28 mouse cellular contexts compared by ENCODE assay signal in the genomic region with DNA sequence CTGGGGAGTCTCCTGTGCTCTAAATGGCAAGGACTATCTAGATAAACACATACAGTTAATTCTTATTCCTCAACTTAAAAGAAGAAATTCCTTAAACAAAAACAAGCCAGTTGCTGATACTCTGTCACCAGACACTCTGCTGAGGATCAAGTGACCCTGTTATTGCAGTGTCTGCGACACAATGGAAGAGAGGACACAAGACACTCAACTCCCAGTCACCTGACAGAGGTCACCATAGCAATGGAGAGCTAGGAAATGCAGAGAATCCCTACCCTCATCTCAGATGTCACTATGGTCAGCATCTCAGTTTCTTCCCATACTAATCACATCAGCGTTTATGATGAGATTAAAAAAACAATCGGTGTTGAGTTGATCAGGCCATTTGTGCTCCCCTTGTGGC. TPM values are rescaled to one million over a fixed set of nuclear protein-coding genes. Genes with fewer than 3 reads are reported as not detected.
DNase-seq lines count a peak whose midpoint lies in the region; ATAC-seq and TF ChIP-seq lines count a peak whose summit lies in the region.
"Had no signal": no experiment of that assay in that cellular context is flagged by ENCODE, and none has a peak within 500 bp of the region (broad histone marks: within the 10 kb centered on the region; RNA-seq: fewer than 3 reads in every experiment).

No protein-coding gene starts in this region.

- no peak overlapping the region for H3K4me3 ChIP-seq in intestine, embryonic 14.5 days (ENCODE audit: low read depth, low read length)
- H3K4me3 ChIP-seq in intestine, embryonic 15.5 days (replicated peaks): no peak overlapping the region
- no peak overlapping the region for H3K4me3 ChIP-seq in kidney, embryonic 16.5 days (ENCODE audit: low read length)
- no peak overlapping the region for H3K4me3 ChIP-seq in ES-Bruce4 (ENCODE audit: low read depth, low read length)
- H3K4me3 ChIP-seq: embryonic facial prominence, embryonic 12.5 days; erythroblast, embryonic 14.5 days; forebrain, embryonic 12.5 days; forebrain, embryonic 15.5 days; heart, embryonic 12.5 days; heart, embryonic 15.5 days had no signal

- WGBS in intestine, embryonic 14.5 days: 72% methylated on average over 3 of the region's 3 CpGs
- WGBS in intestine, embryonic 15.5 days: 70% methylated on average over 3 of the region's 3 CpGs
- WGBS in kidney, embryonic 16.5 days: 20% methylated on average over 3 of the region's 3 CpGs

- peak; percentile 31 for DNase-seq in intestine, embryonic 14.5 days (ENCODE audit: low spot score)
- DNase-seq in kidney, adult 11 months: no peak
- no peak for DNase-seq in heart, postnatal 14 days
- DNase-seq: adrenal gland, adult 8-10 months; adrenal gland, postnatal 25 days; B cell, adult 2 months; cerebellum, adult 11-12 months; cerebellum, adult 8-10 months; cerebellum, postnatal 10 days; cerebellum, postnatal 36 days; embryo, embryonic 11 days; gastrocnemius, postnatal 25 days; heart, adult 18-20 months; heart, postnatal 10 days; heart, postnatal 4 days had no signal

- H3K4me1 ChIP-seq in intestine, embryonic 14.5 days (replicated peaks; ENCODE audit: control insufficient read depth, insufficient read depth, low read length): peaks cover 8% of the 10 kb centered on the region; the same call in 1 of the 2 replicates
- H3K4me1 ChIP-seq in intestine, embryonic 15.5 days (replicated peaks): peaks cover 4% of the 10 kb centered on the region; the same call in 1 of the 2 replicates
- peaks cover 12% of the 10 kb centered on the region for H3K4me1 ChIP-seq in kidney, embryonic 16.5 days (ENCODE audit: insufficient read depth, low read length)
- no peaks in the 10 kb centered on the region for H3K4me1 ChIP-seq in ES-Bruce4 (ENCODE audit: control insufficient read depth, insufficient read depth, low read length)
- H3K4me1 ChIP-seq: forebrain, embryonic 15.5 days had no signal

- intact Hi-C loops in heart, postnatal 14 days (cut with DNase I): no loop called here

- no peak for TF ChIP-seq CTCF in ES-Bruce4 (IDR thresholded peaks at IDR 0.05; ENCODE audit: low read depth, low read length)

- no peak for TF ChIP-seq POLR2A in ES-Bruce4 (IDR thresholded peaks at IDR 0.05; ENCODE audit: insufficient read depth, low read length)

- TF ChIP-seq EP300 in ES-Bruce4 (IDR thresholded peaks at IDR 0.05; ENCODE audit: insufficient read depth, low read depth, low read length): peak; percentile 50; the same call in 1 of the 2 replicates

- H3K9ac ChIP-seq in intestine, embryonic 14.5 days (ENCODE audit: low read length): no peak overlapping the region
- H3K9ac ChIP-seq in intestine, embryonic 15.5 days: no peak overlapping the region
- no peak overlapping the region for H3K9ac ChIP-seq in kidney, embryonic 16.5 days (replicated peaks; ENCODE audit: low read length)
- H3K9ac ChIP-seq in ES-Bruce4 (ENCODE audit: low read depth, poor library complexity, severe bottlenecking): no peak overlapping the region
- H3K9ac ChIP-seq: embryonic facial prominence, embryonic 12.5 days; forebrain, embryonic 12.5 days; forebrain, embryonic 15.5 days; heart, embryonic 12.5 days; heart, embryonic 15.5 days; hindbrain, embryonic 14.5 days had no signal

- no peaks in the 10 kb centered on the region for H3K9me3 ChIP-seq in intestine, embryonic 14.5 days (ENCODE audit: control insufficient read depth, low read length)
- H3K9me3 ChIP-seq in intestine, embryonic 15.5 days: no peaks in the 10 kb centered on the region
- no peaks in the 10 kb centered on the region for H3K9me3 ChIP-seq in kidney, embryonic 16.5 days (ENCODE audit: low read length)
- H3K9me3 ChIP-seq in ES-Bruce4 (replicated peaks; ENCODE audit: control insufficient read depth, insufficient read depth, low read length, poor library complexity, severe bottlenecking): no peaks in the 10 kb centered on the region
- H3K9me3 ChIP-seq: embryonic facial prominence, embryonic 12.5 days; forebrain, embryonic 12.5 days; forebrain, embryonic 15.5 days; heart, embryonic 12.5 days; heart, embryonic 15.5 days had no signal

- ATAC-seq in intestine, embryonic 14.5 days (replicated peaks; ENCODE audit: low FRiP score, low TSS enrichment, low read depth): no peak
- no peak for ATAC-seq in intestine, embryonic 15.5 days
- peak; percentile 40; the same call in 1 of the 2 replicates for ATAC-seq in kidney, embryonic 16.5 days (ENCODE audit: low FRiP score, low TSS enrichment)
- ATAC-seq: forebrain, embryonic 15.5 days; hindbrain, postnatal 0 days; inflammation-experienced regulatory T-cells, adult 6 months had no signal

- no peaks in the 10 kb centered on the region for H3K27me3 ChIP-seq in intestine, embryonic 14.5 days (replicated peaks; ENCODE audit: control insufficient read depth, insufficient read depth, low read length)
- no peaks in the 10 kb centered on the region for H3K27me3 ChIP-seq in intestine, embryonic 15.5 days (replicated peaks)
- no peaks in the 10 kb centered on the region for H3K27me3 ChIP-seq in kidney, embryonic 16.5 days (ENCODE audit: insufficient read depth, low read length)
- H3K27me3 ChIP-seq in ES-Bruce4 (ENCODE audit: control insufficient read depth, insufficient read depth, low read length, poor library complexity, severe bottlenecking): no peaks in the 10 kb centered on the region
- H3K27me3 ChIP-seq: CH12.LX; embryonic facial prominence, embryonic 12.5 days; forebrain, embryonic 12.5 days; forebrain, embryonic 15.5 days; heart, embryonic 12.5 days; heart, embryonic 15.5 days had no signal

- H3K36me3 ChIP-seq in intestine, embryonic 14.5 days (ENCODE audit: control insufficient read depth, insufficient read depth, low read length): no peaks in the 10 kb centered on the region
- H3K36me3 ChIP-seq in intestine, embryonic 15.5 days: no peaks in the 10 kb centered on the region
- H3K36me3 ChIP-seq in kidney, embryonic 16.5 days (ENCODE audit: insufficient read depth, low read length): no peaks in the 10 kb centered on the region
- H3K36me3 ChIP-seq in ES-Bruce4 (ENCODE audit: control insufficient read depth, insufficient read depth, low read length, poor library complexity, severe bottlenecking): no peaks in the 10 kb centered on the region
- H3K36me3 ChIP-seq: embryonic facial prominence, embryonic 12.5 days; forebrain, embryonic 12.5 days; forebrain, embryonic 15.5 days; heart, embryonic 12.5 days; heart, embryonic 15.5 days had no signal

- no peak overlapping the region for H3K27ac ChIP-seq in intestine, embryonic 14.5 days (ENCODE audit: low read depth)
- H3K27ac ChIP-seq in intestine, embryonic 15.5 days: no peak overlapping the region
- no peak overlapping the region for H3K27ac ChIP-seq in kidney, embryonic 16.5 days (ENCODE audit: low read length)
- no peak overlapping the region for H3K27ac ChIP-seq in ES-Bruce4 (ENCODE audit: insufficient read depth, low read length)
- H3K27ac ChIP-seq: embryonic facial prominence, embryonic 12.5 days; forebrain, embryonic 12.5 days; forebrain, embryonic 15.5 days; heart, embryonic 15.5 days; hindbrain, embryonic 14.5 days; hindbrain, postnatal 0 days had no signal

- H3K4me2 ChIP-seq in intestine, embryonic 14.5 days (ENCODE audit: low read length): no peak overlapping the region
- H3K4me2 ChIP-seq in intestine, embryonic 15.5 days (replicated peaks): no peak overlapping the region
- no peak overlapping the region for H3K4me2 ChIP-seq in kidney, embryonic 16.5 days (replicated peaks; ENCODE audit: low read depth, low read length)
- H3K4me2 ChIP-seq: embryonic facial prominence, embryonic 12.5 days; forebrain, embryonic 12.5 days; forebrain, embryonic 15.5 days; heart, embryonic 12.5 days; heart, embryonic 15.5 days; hindbrain, embryonic 14.5 days had no signal

RNA-seq across cellular contexts. Expression of gene Ostf1, which starts 58.2 kb away (rescaled TPM):
- polyA plus RNA-seq in intestine, embryonic 14.5 days (2014; fragmentation: Nextera tagmentation; extraction: Ambion mirVana): 68.9 and 70.6 TPM in 2 replicates
- polyA plus RNA-seq in intestine, embryonic 15.5 days (2015; fragmentation: Nextera tagmentation; extraction: Ambion mirVana): 86.3 and 87.4 TPM in 2 replicates
- polyA plus RNA-seq in kidney, embryonic 16.5 days (2015; fragmentation: Nextera tagmentation; extraction: Ambion mirVana): 136 and 150 TPM in 2 replicates
- 79.9 and 87.0 TPM in 2 replicates for polyA plus RNA-seq in ES-Bruce4 (2011; ENCODE audit: insufficient read depth, insufficient read length, low read depth, missing spikeins)
- 10 to 100 TPM; 46.5 to 52.2 TPM for total RNA-seq in heart, postnatal 14 days (2021)

RNA-seq across cellular contexts. Expression of gene Nmrk1, which starts 58.3 kb away (rescaled TPM):
- polyA plus RNA-seq in intestine, embryonic 14.5 days (2014; fragmentation: Nextera tagmentation; extraction: Ambion mirVana): 9.6 and 10.1 TPM in 2 replicates
- polyA plus RNA-seq in intestine, embryonic 15.5 days (2015; fragmentation: Nextera tagmentation; extraction: Ambion mirVana): 9.0 and 9.8 TPM in 2 replicates
- 28.6 and 29.2 TPM in 2 replicates for polyA plus RNA-seq in kidney, embryonic 16.5 days (2015; fragmentation: Nextera tagmentation; extraction: Ambion mirVana)
- polyA plus RNA-seq in ES-Bruce4 (2011; ENCODE audit: insufficient read depth, insufficient read length, low read depth, missing spikeins): 15.9 and 20.4 TPM in 2 replicates
- 1 to 10 TPM; 3.9 to 4.0 TPM for total RNA-seq in heart, postnatal 14 days (2021)
- polyA plus RNA-seq: erythroblast, embryonic 14.5 days had no signal
